Mouse (Mus musculus): ENCODE results near the gene Calr3.
A peak's percentile ranks its signal among the peaks of the same experiment; 100 is the strongest.

- peak; percentile 52; the same call in 1 of the 2 replicates for TF ChIP-seq CTCF (IDR thresholded peaks at IDR 0.05; ENCODE audit: borderline replicate concordance, control insufficient read depth, extremely low read depth, insufficient read depth, low read length, poor library complexity)
- TF ChIP-seq POLR2A (IDR thresholded peaks at IDR 0.05; ENCODE audit: control insufficient read depth, extremely low read depth, insufficient read depth, low read length, poor library complexity): 0 out of 2 replicates have a peak, but pooled peaks have one; percentile 42
Measured at GRCm38 (mm10) chr8:72443338-72443993, at the start of gene Calr3, which contains the start of gene 1700030K09Rik.

Measured in thymus, adult 2 months (tissue).